Mouse (Mus musculus) heart, embryonic 10.5 days (tissue): Measurements from ENCODE around the gene Sf1. TPM values are rescaled to one million over a fixed set of nuclear protein-coding genes. Genes with fewer than 3 reads are reported as not detected.
A peak's percentile ranks its signal among the peaks of the same experiment; 100 is the strongest.

Source experiments
- DNase-seq: peaks from one replicate; pipeline ENCODE4 v3.0.0-alpha.2; 2017; ENCODE audit warnings: low spot score
- H3K27ac ChIP-seq: fragments of 300-500 bp; sonication (generic); 2 replicates; pipeline ENCODE4 v1.5.1; 2016; ENCODE audit warnings: mild to moderate bottlenecking
- H3K27me3 ChIP-seq: fragments of 300-500 bp; sonication (generic); 2 replicates; pipeline ENCODE4 v1.6.1; 2016; ENCODE audit warnings: mild to moderate bottlenecking; ENCODE audit not compliant: poor library complexity, insufficient read depth, severe bottlenecking
- H3K36me3 ChIP-seq: fragments of 300-500 bp; sonication (generic); 2 replicates; pipeline ENCODE4 v1.6.1; 2016; ENCODE audit warnings: mild to moderate bottlenecking, moderate library complexity
- H3K4me1 ChIP-seq: fragments of 300-500 bp; sonication (generic); 2 replicates; pipeline ENCODE4 v1.6.1; 2016; ENCODE audit warnings: mild to moderate bottlenecking
- H3K4me3 ChIP-seq: fragments of 300-500 bp; sonication (generic); 2 replicates; pipeline ENCODE4 v1.5.1; 2016; ENCODE audit warnings: mild to moderate bottlenecking, moderate library complexity
- H3K9me3 ChIP-seq: fragments of 300-500 bp; sonication (generic); 2 replicates; pipeline ENCODE4 v1.6.1; 2016; ENCODE audit warnings: mild to moderate bottlenecking, moderate library complexity
- WGBS: fragments of 180-500 bp; shearing (Covaris S2); methylation state at CpG from one replicate; pipeline ENCODE4 v1.1.7; 2016; 5-methylcytosine and 5-hydroxymethylcytosine counted together
- polyA plus RNA-seq: library from polyadenylated mRNA; unstranded; fragments of >200 nt; fragmentation: Nextera tagmentation; extraction: Ambion mirVana; gene quantifications from 2 replicates; pipeline ENCODE4 v1.2.1, GENCODE M21; 2016

Gene Sf1
- polyA plus RNA-seq, 1 experiment from 2014 or later, result 146 TPM

GRCm38 (mm10) chr19:6334673-6335457, 28.6 kb upstream of the Sf1 start, which contains the start of gene Men1:
Men1 (plus strand) TSS chr19:6334979.
- Histone ChIP-seq H3K27me3 (no peaks in the 10 kb centered on the region), H3K9me3 (no peaks in the 10 kb centered on the region), H3K27ac (peak within 1 kb of the TSS; percentile 91), H3K4me3 (peak within 1 kb of the TSS; percentile 87), H3K36me3 (peaks cover 35% of the 10 kb centered on the region), H3K4me1 (peaks cover 42% of the 10 kb centered on the region)
- WGBS, result under 1% methylated on average over 43 of the region's 43 CpGs
- peak; percentile 99 for DNase-seq

DNA sequence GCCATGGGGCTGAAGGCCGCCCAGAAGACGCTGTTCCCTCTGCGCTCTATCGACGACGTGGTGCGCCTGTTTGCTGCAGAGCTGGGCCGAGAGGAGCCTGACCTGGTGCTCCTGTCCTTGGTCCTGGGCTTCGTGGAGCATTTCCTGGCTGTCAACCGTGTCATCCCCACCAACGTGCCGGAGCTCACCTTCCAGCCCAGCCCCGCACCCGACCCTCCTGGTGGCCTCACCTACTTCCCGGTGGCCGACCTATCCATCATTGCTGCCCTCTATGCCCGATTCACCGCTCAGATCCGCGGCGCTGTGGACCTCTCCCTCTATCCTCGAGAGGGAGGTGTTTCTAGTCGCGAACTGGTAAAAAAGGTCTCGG, 28.0 kb upstream of the Sf1 start:
- peaks cover 47% of the 10 kb centered on the region for H3K4me1 ChIP-seq
- no peaks in the 10 kb centered on the region for H3K27me3 ChIP-seq
- H3K27ac ChIP-seq, result peak overlapping the region; percentile 91
- H3K9me3 ChIP-seq, result no peaks in the 10 kb centered on the region
- H3K4me3 ChIP-seq, result peak overlapping the region; percentile 87
- H3K36me3 ChIP-seq, result peaks cover 39% of the 10 kb centered on the region
- no peak for DNase-seq
- WGBS, result under 1% methylated on average over 25 of the region's 25 CpGs

GRCm38 (mm10) chr19:6336920-6337319, 26.6 kb upstream of the Sf1 start:
- 92% methylated on average over 10 of the region's 10 CpGs for WGBS
- DNase-seq, result no peak
- H3K4me3 ChIP-seq, result peak overlapping the region; percentile 87
- peaks cover 39% of the 10 kb centered on the region for H3K36me3 ChIP-seq
- H3K27ac ChIP-seq, result no peak overlapping the region
- H3K27me3 ChIP-seq, result no peaks in the 10 kb centered on the region
- H3K9me3 ChIP-seq, result no peaks in the 10 kb centered on the region
- H3K4me1 ChIP-seq, result peaks cover 56% of the 10 kb centered on the region

DNA sequence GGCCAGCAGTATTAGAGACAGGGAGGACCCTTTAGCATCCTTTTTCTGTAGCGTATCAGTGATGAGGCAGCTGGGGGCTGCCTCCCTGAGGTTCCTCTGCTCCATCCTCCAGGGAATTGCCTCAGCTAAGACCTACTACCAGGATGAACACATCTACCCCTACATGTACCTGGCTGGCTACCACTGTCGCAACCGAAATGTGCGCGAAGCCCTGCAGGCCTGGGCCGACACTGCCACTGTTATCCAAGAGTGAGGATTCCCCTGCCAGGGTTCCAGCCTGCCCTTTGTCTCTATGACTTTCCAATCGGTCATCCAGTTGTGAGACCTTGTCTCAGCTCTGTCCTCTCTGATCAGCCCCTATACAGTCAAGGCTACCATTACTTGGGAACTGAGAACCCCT, 25.3 kb upstream of the Sf1 start:
- 0 out of 2 replicates have a peak, but pooled peaks cover 7% of the 10 kb centered on the region for H3K27me3 ChIP-seq
- 95% methylated on average over 7 of the region's 7 CpGs for WGBS
- DNase-seq, result no peak
- peaks cover 43% of the 10 kb centered on the region for H3K36me3 ChIP-seq
- H3K27ac ChIP-seq, result no peak overlapping the region
- H3K4me3 ChIP-seq, result no peak overlapping the region
- H3K4me1 ChIP-seq, result peaks cover 66% of the 10 kb centered on the region
- H3K9me3 ChIP-seq, result no peaks in the 10 kb centered on the region

- H3K9me3 ChIP-seq, result no peaks in the 10 kb centered on the region
- H3K36me3 ChIP-seq, result peaks cover 47% of the 10 kb centered on the region
- no peak overlapping the region for H3K4me3 ChIP-seq
- 0 out of 2 replicates have a peak, but pooled peaks cover 7% of the 10 kb centered on the region for H3K27me3 ChIP-seq
- H3K4me1 ChIP-seq, result peaks cover 69% of the 10 kb centered on the region
- WGBS, result 85% methylated on average over 11 of the region's 11 CpGs
- DNase-seq, result no peak
- H3K27ac ChIP-seq, result no peak overlapping the region
Measured at GRCm38 (mm10) chr19:6338716-6339115, 24.8 kb upstream of the Sf1 start.

GRCm38 (mm10) chr19:6339191-6339590, 24.3 kb upstream of the Sf1 start:
- Histone ChIP-seq H3K27me3 (0 out of 2 replicates have a peak, but pooled peaks cover 7% of the 10 kb centered on the region), H3K36me3 (peaks cover 51% of the 10 kb centered on the region), H3K4me3 (no peak overlapping the region), H3K9me3 (no peaks in the 10 kb centered on the region), H3K4me1 (peaks cover 66% of the 10 kb centered on the region), H3K27ac (no peak overlapping the region)
- 92% methylated on average over 6 of the region's 6 CpGs for WGBS
- DNase-seq, result no peak

GRCm38 (mm10) chr19:6339890-6340504, 23.5 kb upstream of the Sf1 start:
- H3K9me3 ChIP-seq, result no peaks in the 10 kb centered on the region
- H3K4me1 ChIP-seq, result peaks cover 59% of the 10 kb centered on the region
- H3K36me3 ChIP-seq, result peaks cover 59% of the 10 kb centered on the region
- no peak for DNase-seq
- H3K27ac ChIP-seq, result peak overlapping the region; percentile 56; the same call in 1 of the 2 replicates
- H3K4me3 ChIP-seq, result peak overlapping the region; percentile 84
- H3K27me3 ChIP-seq, result 0 out of 2 replicates have a peak, but pooled peaks cover 7% of the 10 kb centered on the region
- 72% methylated on average over 15 of the region's 15 CpGs for WGBS

GRCm38 (mm10) chr19:6340524-6341452, 22.7 kb upstream of the Sf1 start, which contains the start of gene Map4k2:
Map4k2 (plus strand) TSS chr19:6341135.
- H3K36me3 ChIP-seq, result peaks cover 67% of the 10 kb centered on the region
- H3K4me1 ChIP-seq, result peaks cover 61% of the 10 kb centered on the region
- WGBS, result 5% methylated on average over 70 of the region's 72 CpGs
- no peaks in the 10 kb centered on the region for H3K9me3 ChIP-seq
- peak within 1 kb of the TSS; percentile 91 for H3K27ac ChIP-seq
- DNase-seq, result peak; percentile 89
- H3K27me3 ChIP-seq, result 0 out of 2 replicates have a peak, but pooled peaks cover 7% of the 10 kb centered on the region
- H3K4me3 ChIP-seq, result peak within 1 kb of the TSS; percentile 84

GRCm38 (mm10) chr19:6341453-6342077, 21.9 kb upstream of the Sf1 start:
- peaks cover 73% of the 10 kb centered on the region for H3K36me3 ChIP-seq

GRCm38 (mm10) chr19:6342276-6342933, 21.1 kb upstream of the Sf1 start:
- peak overlapping the region; percentile 84; the same call in 1 of the 2 replicates for H3K4me3 ChIP-seq
- WGBS, result 74% methylated on average over 5 of the region's 5 CpGs
- no peaks in the 10 kb centered on the region for H3K9me3 ChIP-seq
- peaks cover 73% of the 10 kb centered on the region for H3K36me3 ChIP-seq
- H3K27ac ChIP-seq, result 0 out of 2 replicates have a peak overlapping the region, but pooled peaks have one; percentile 91
- DNase-seq, result no peak
- H3K4me1 ChIP-seq, result peaks cover 61% of the 10 kb centered on the region
- H3K27me3 ChIP-seq, result 0 out of 2 replicates have a peak, but pooled peaks cover 7% of the 10 kb centered on the region

More at GRCm38 (mm10) chr19:6341453-6342077, 21.9 kb upstream of the Sf1 start:
- 9% methylated on average over 23 of the region's 23 CpGs for WGBS
- H3K4me3 ChIP-seq, result peak overlapping the region; percentile 84
- no peaks in the 10 kb centered on the region for H3K9me3 ChIP-seq
- no peak for DNase-seq
- peak overlapping the region; percentile 91 for H3K27ac ChIP-seq
- H3K27me3 ChIP-seq, result 0 out of 2 replicates have a peak, but pooled peaks cover 7% of the 10 kb centered on the region
- H3K4me1 ChIP-seq, result peaks cover 61% of the 10 kb centered on the region

DNA sequence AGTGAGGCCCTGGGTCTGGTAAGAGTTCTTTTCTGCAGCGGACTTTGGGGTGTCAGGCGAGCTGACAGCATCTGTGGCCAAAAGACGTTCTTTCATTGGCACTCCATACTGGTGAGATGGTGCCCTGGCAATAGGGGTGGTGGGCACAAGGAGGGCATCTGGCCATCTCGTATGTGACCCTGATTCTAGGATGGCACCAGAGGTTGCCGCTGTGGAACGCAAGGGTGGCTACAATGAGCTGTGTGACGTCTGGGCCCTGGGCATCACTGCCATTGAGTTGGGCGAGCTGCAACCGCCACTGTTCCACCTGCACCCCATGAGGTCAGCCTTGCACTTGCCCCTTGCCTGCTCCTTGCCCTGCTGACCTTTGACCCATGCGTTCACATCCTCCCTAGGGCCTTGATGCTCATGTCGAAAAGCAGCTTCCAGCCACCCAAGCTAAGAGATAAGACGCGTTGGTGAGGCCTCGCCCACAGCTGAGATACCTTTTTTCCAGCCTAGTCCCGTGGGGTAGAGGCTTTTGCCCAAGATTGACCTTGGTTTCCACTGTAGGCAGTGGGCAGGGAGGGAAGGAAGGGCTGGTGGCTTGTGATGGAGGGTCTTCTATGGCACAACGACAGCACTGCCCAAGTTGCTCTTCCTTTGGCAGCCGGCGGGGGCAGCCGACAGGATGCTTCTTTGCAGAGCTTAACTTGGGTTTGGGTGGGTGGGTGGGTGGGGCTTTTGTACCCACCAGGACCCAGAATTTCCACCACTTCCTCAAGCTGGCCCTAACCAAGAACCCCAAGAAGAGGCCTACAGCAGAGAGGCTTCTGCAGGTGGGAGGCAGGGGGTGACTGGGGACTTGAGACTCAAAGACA, 20.2 kb upstream of the Sf1 start:
- Histone ChIP-seq H3K36me3 (peaks cover 67% of the 10 kb centered on the region), H3K27ac (no peak overlapping the region), H3K9me3 (no peaks in the 10 kb centered on the region), H3K27me3 (0 out of 2 replicates have a peak, but pooled peaks cover 7% of the 10 kb centered on the region), H3K4me1 (peaks cover 61% of the 10 kb centered on the region), H3K4me3 (no peak overlapping the region)
- WGBS, result 72% methylated on average over 19 of the region's 19 CpGs
- no peak for DNase-seq
